Mouse (Mus musculus): ENCODE data around the gene Gm45713. TPM values are rescaled to one million over a fixed set of nuclear protein-coding genes. Genes with fewer than 3 reads are reported as not detected.

Gene Gm45713
- polyA plus RNA-seq, 1 experiment from 2014 or later, result 0.53 TPM

GRCm38 (mm10) chr7:45137171-45138006 is 1.4 kb upstream of the Gm45713 start:
- Histone ChIP-seq H3K4me2 (no peak overlapping the region), H3K4me3 (no peak overlapping the region), H3K27ac (replicated peaks) (no peak overlapping the region), H3K9me3 (no peaks in the 10 kb centered on the region), H3K4me1 (replicated peaks) (peaks cover 15% of the 10 kb centered on the region; the same call in 1 of the 2 replicates), H3K9ac (0 out of 2 replicates have a peak overlapping the region, but pooled peaks have one; percentile 17), H3K36me3 (peaks cover 9% of the 10 kb centered on the region; the same call in 1 of the 2 replicates), H3K27me3 (peaks cover 31% of the 10 kb centered on the region)
- ATAC-seq (ENCODE audit: low read depth), result no peak
- 85% methylated on average over 12 of the region's 12 CpGs for WGBS

GRCm38 (mm10) chr7:45135370-45135769 is 661 bp downstream of the Gm45713 start:
- Histone ChIP-seq H3K27ac (replicated peaks) (no peak overlapping the region), H3K4me3 (no peak overlapping the region), H3K36me3 (no peaks in the 10 kb centered on the region), H3K9me3 (no peaks in the 10 kb centered on the region), H3K9ac (peak overlapping the region; percentile 69; the same call in 1 of the 2 replicates), H3K4me2 (peak overlapping the region; percentile 68), H3K27me3 (peaks cover 31% of the 10 kb centered on the region), H3K4me1 (replicated peaks) (peaks cover 15% of the 10 kb centered on the region; the same call in 1 of the 2 replicates)
- WGBS, result 82% methylated on average over 3 of the region's 3 CpGs
- ATAC-seq (ENCODE audit: low read depth), result no peak

GRCm38 (mm10) chr7:45134544-45135026 is 1.4 kb downstream of the Gm45713 start:
- Histone ChIP-seq H3K4me1 (replicated peaks) (peaks cover 19% of the 10 kb centered on the region), H3K36me3 (no peaks in the 10 kb centered on the region), H3K9ac (no peak overlapping the region), H3K4me2 (no peak overlapping the region), H3K27ac (replicated peaks) (no peak overlapping the region), H3K4me3 (no peak overlapping the region), H3K27me3 (peaks cover 31% of the 10 kb centered on the region), H3K9me3 (no peaks in the 10 kb centered on the region)
- no peak for ATAC-seq (ENCODE audit: low read depth)
- 8% methylated on average over 12 of the region's 12 CpGs for WGBS

GRCm38 (mm10) chr7:45133446-45134159 is 2.4 kb downstream of the Gm45713 start:
- peaks cover 31% of the 10 kb centered on the region for H3K27me3 ChIP-seq
- H3K9ac ChIP-seq, result no peak overlapping the region
- H3K9me3 ChIP-seq, result no peaks in the 10 kb centered on the region
- no peaks in the 10 kb centered on the region for H3K36me3 ChIP-seq
- H3K4me1 ChIP-seq (replicated peaks), result peaks cover 22% of the 10 kb centered on the region
- no peak for ATAC-seq (ENCODE audit: low read depth)
- H3K4me3 ChIP-seq, result no peak overlapping the region
- WGBS, result 75% methylated on average over 8 of the region's 8 CpGs
- no peak overlapping the region for H3K27ac ChIP-seq (replicated peaks)
- H3K4me2 ChIP-seq, result no peak overlapping the region

- Histone ChIP-seq H3K27me3 (peaks cover 17% of the 10 kb centered on the region; the same call in 1 of the 2 replicates), H3K9me3 (no peaks in the 10 kb centered on the region), H3K4me2 (no peak overlapping the region), H3K9ac (no peak overlapping the region), H3K27ac (replicated peaks) (no peak overlapping the region), H3K36me3 (peaks cover 6% of the 10 kb centered on the region), H3K4me1 (replicated peaks) (peaks cover 33% of the 10 kb centered on the region), H3K4me3 (no peak overlapping the region)
- ATAC-seq (ENCODE audit: low read depth), result no peak
- WGBS, result 81% methylated on average over 11 of the region's 11 CpGs
Observed at GRCm38 (mm10) chr7:45131850-45132249, 4.2 kb downstream of the Gm45713 start.

- peak overlapping the region; percentile 73 for H3K9ac ChIP-seq
- WGBS, result 48% methylated on average over 15 of the region's 15 CpGs
- no peak for ATAC-seq (ENCODE audit: low read depth)
Observed at GRCm38 (mm10) chr7:45129776-45130512, 6.1 kb downstream of the Gm45713 start.

GRCm38 (mm10) chr7:45129318-45129717 is 6.7 kb downstream of the Gm45713 start:
- Histone ChIP-seq H3K27ac (replicated peaks) (peak overlapping the region; percentile 96), H3K27me3 (peaks cover under 1% of the 10 kb centered on the region; the same call in 1 of the 2 replicates), H3K9me3 (no peaks in the 10 kb centered on the region), H3K4me2 (peak overlapping the region; percentile 59), H3K4me1 (replicated peaks) (peaks cover 42% of the 10 kb centered on the region), H3K9ac (peak overlapping the region; percentile 73), H3K4me3 (peak overlapping the region; percentile 51), H3K36me3 (peaks cover 28% of the 10 kb centered on the region)
- WGBS, result under 1% methylated on average over 17 of the region's 17 CpGs
- ATAC-seq (ENCODE audit: low read depth), result no peak

More at GRCm38 (mm10) chr7:45129776-45130512, 6.1 kb downstream of the Gm45713 start:
- Histone ChIP-seq H3K27me3 (peaks cover 7% of the 10 kb centered on the region; the same call in 1 of the 2 replicates), H3K4me3 (peak overlapping the region; percentile 51), H3K4me1 (replicated peaks) (peaks cover 41% of the 10 kb centered on the region), H3K36me3 (peaks cover 25% of the 10 kb centered on the region), H3K27ac (replicated peaks) (peak overlapping the region; percentile 96; the same call in 1 of the 2 replicates), H3K4me2 (peak overlapping the region; percentile 59), H3K9me3 (no peaks in the 10 kb centered on the region)

GRCm38 (mm10) chr7:45128624-45129246 is 7.3 kb downstream of the Gm45713 start, which contains the start of gene Rpl13a:
Gene Rpl13a, minus strand, starts transcription at chr7:45128761.
- WGBS, result under 1% methylated on average over 48 of the region's 48 CpGs
- Histone ChIP-seq H3K9me3 (no peaks in the 10 kb centered on the region), H3K4me3 (peak within 1 kb of the TSS; percentile 69), H3K9ac (peak within 1 kb of the TSS; percentile 97), H3K36me3 (peaks cover 28% of the 10 kb centered on the region), H3K27ac (replicated peaks) (peak within 1 kb of the TSS; percentile 96), H3K27me3 (no peaks in the 10 kb centered on the region), H3K4me1 (replicated peaks) (peaks cover 42% of the 10 kb centered on the region), H3K4me2 (peak within 1 kb of the TSS; percentile 90)
- peak; percentile 91 for ATAC-seq (ENCODE audit: low read depth)

- 2% methylated on average over 6 of the region's 6 CpGs for WGBS
- Histone ChIP-seq H3K4me3 (peak overlapping the region; percentile 69), H3K36me3 (peaks cover 32% of the 10 kb centered on the region), H3K4me2 (peak overlapping the region; percentile 90), H3K9me3 (no peaks in the 10 kb centered on the region), H3K27me3 (no peaks in the 10 kb centered on the region), H3K4me1 (replicated peaks) (peaks cover 49% of the 10 kb centered on the region), H3K9ac (peak overlapping the region; percentile 97), H3K27ac (replicated peaks) (peak overlapping the region; percentile 91)
- ATAC-seq (ENCODE audit: low read depth), result no peak
Observed at GRCm38 (mm10) chr7:45127700-45128224, 8.3 kb downstream of the Gm45713 start.

GRCm38 (mm10) chr7:45126844-45127699 is 9.0 kb downstream of the Gm45713 start:
- WGBS, result 48% methylated on average over 21 of the region's 21 CpGs
- H3K4me3 ChIP-seq, result peak overlapping the region; percentile 69

More at GRCm38 (mm10) chr7:45126844-45127699, 9.0 kb downstream of the Gm45713 start:
- peak overlapping the region; percentile 90 for H3K4me2 ChIP-seq
- ATAC-seq (ENCODE audit: low read depth), result no peak
- peaks cover 39% of the 10 kb centered on the region for H3K36me3 ChIP-seq
- peaks cover 55% of the 10 kb centered on the region for H3K4me1 ChIP-seq (replicated peaks)
- peak overlapping the region; percentile 91 for H3K27ac ChIP-seq (replicated peaks)
- H3K9me3 ChIP-seq, result no peaks in the 10 kb centered on the region
- no peaks in the 10 kb centered on the region for H3K27me3 ChIP-seq
- peak overlapping the region; percentile 97 for H3K9ac ChIP-seq

Data from neural tube, embryonic 13.5 days (tissue).